Mouse (Mus musculus): ENCODE results near the gene Matk. TPM values are rescaled to one million over a fixed set of nuclear protein-coding genes. Genes with fewer than 3 reads are reported as not detected.

Gene Matk
- polyA plus RNA-seq, 1 experiment from 2014 or later = 3.6 TPM

DNA sequence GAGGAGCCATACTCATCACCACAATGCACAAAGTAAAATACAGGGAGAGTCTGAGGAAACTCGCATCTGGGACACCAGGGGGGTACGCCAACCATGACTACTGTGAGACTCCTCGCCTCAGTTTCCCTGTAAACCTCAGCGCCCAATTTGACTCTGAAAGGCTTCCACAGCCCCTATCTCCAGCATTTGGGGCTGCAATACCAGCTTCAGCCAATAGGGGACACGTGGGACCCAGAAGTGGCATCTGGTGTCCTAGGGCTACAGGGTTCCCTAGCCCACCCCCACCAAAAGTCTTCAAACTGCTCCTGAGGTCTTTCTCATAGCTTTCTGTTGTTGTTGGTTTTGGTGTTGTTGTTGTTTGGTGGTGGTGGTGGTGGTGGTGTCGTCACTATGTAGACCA is 35.9 kb downstream of the Matk start:
- Histone ChIP-seq H3K4me1 (ENCODE audit: control insufficient read depth, insufficient read depth, low read length) (peaks cover 36% of the 10 kb centered on the region), H3K27me3 (ENCODE audit: control insufficient read depth, insufficient read depth, low read length) (peaks cover 14% of the 10 kb centered on the region), H3K4me2 (ENCODE audit: low read depth, low read length) (peak overlapping the region; percentile 25; the same call in 1 of the 2 replicates), H3K36me3 (ENCODE audit: control insufficient read depth, insufficient read depth, low read length) (no peaks in the 10 kb centered on the region), H3K27ac (ENCODE audit: low read length) (no peak overlapping the region), H3K9me3 (replicated peaks; ENCODE audit: control insufficient read depth, low read length) (no peaks in the 10 kb centered on the region), H3K9ac (ENCODE audit: low read length) (no peak overlapping the region), H3K4me3 (replicated peaks; ENCODE audit: low read length) (no peak overlapping the region)
- WGBS = 30% methylated on average over 6 of the region's 6 CpGs
- ATAC-seq (ENCODE audit: insufficient read depth, low FRiP score) = no peak

DNA sequence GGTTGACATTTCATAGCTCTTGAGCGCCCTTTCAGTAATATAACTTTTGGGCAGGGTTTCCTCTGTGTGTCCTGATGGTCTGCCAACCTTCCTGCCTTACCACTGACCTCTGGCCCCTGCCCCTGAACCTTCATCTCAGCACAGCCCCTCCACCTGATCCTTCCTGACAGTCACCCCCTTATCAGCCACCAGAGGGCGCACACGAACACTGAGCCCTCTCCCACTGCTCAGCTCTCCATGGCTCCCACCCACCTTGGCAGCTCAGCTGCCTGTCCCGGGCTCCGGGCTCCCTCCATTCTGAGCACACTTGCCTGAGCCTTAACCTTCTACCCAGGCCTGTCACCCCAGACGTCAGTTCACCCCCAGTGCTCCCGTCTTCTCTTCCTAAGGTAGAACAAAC is 36.5 kb downstream of the Matk start:
- Histone ChIP-seq H3K4me1 (ENCODE audit: control insufficient read depth, insufficient read depth, low read length) (peaks cover 39% of the 10 kb centered on the region), H3K27me3 (ENCODE audit: control insufficient read depth, insufficient read depth, low read length) (peaks cover 12% of the 10 kb centered on the region), H3K4me2 (ENCODE audit: low read depth, low read length) (peak overlapping the region; percentile 45), H3K36me3 (ENCODE audit: control insufficient read depth, insufficient read depth, low read length) (no peaks in the 10 kb centered on the region), H3K9ac (ENCODE audit: low read length) (peak overlapping the region; percentile 66), H3K27ac (ENCODE audit: low read length) (peak overlapping the region; percentile 94), H3K9me3 (replicated peaks; ENCODE audit: control insufficient read depth, low read length) (no peaks in the 10 kb centered on the region), H3K4me3 (replicated peaks; ENCODE audit: low read length) (peak overlapping the region; percentile 47)
- under 1% methylated on average over 7 of the region's 7 CpGs for WGBS
- no peak for ATAC-seq (ENCODE audit: insufficient read depth, low FRiP score)

DNA sequence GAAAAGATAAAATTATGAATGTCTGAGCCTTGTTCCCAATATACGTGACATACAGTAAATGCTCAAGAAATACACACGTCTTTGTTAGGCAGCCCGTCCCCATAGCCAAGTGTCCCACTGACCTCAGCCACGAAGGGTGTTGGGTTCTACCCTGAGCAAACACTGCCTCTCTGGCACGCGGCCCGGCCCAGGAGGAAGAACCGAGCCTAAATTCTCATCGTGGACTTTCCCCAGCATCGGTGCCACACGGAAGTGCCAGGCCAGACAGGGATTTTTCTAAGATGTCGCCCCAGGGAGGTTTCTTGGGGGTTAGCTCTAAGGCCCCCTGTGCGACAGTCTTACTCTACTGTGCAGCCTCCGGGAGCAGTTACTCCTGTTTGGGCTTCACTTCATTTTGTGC is 37.1 kb downstream of the Matk start:
- 41% methylated on average over 14 of the region's 14 CpGs for WGBS
- H3K9ac ChIP-seq (ENCODE audit: low read length) = peak overlapping the region; percentile 66
- H3K4me1 ChIP-seq (ENCODE audit: control insufficient read depth, insufficient read depth, low read length) = peaks cover 40% of the 10 kb centered on the region
- no peaks in the 10 kb centered on the region for H3K9me3 ChIP-seq (replicated peaks; ENCODE audit: control insufficient read depth, low read length)
- peaks cover 7% of the 10 kb centered on the region for H3K27me3 ChIP-seq (ENCODE audit: control insufficient read depth, insufficient read depth, low read length)
- peak overlapping the region; percentile 45 for H3K4me2 ChIP-seq (ENCODE audit: low read depth, low read length)
- H3K36me3 ChIP-seq (ENCODE audit: control insufficient read depth, insufficient read depth, low read length) = no peaks in the 10 kb centered on the region
- peak overlapping the region; percentile 47 for H3K4me3 ChIP-seq (replicated peaks; ENCODE audit: low read length)
- peak overlapping the region; percentile 94 for H3K27ac ChIP-seq (ENCODE audit: low read length)
- no peak for ATAC-seq (ENCODE audit: insufficient read depth, low FRiP score)

DNA sequence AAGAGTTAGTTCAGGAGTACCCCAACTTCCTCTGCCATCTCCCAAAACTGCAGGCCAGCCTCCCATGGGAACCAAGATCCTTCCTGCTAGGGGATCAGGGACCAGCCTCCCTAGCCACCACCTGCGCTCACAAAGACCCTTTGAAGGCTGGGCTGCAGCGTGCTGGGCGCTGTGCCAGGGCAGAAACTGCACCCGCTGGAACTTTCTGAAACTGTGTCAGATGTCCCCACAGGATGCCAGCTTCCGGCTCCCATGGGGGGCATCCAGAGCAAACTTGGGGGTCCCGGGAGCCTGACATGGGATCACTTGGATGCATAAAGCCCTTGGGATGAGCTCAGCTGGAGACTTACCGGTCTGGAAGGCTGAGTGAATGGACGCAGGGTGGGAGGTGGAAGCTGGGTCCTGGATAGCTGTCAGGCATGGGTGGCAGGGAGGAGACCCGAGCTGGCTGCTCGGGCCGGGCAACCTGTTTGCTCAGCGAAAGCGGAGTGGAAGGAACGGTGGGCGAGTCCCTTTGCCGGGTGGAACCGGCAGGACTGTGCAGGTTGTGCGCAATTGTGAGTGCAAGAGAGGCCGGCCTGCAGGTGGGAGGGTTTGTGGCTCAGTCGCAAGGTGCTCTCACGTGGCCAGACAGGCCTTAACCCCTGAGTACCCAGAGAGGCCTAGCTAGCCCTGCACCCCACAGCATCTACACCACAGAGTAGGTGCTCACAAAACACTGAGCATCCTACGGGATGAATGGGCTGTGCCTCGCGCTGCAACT is 38.1 kb downstream of the Matk start:
- ATAC-seq (ENCODE audit: insufficient read depth, low FRiP score) = peak; percentile 15; the same call in 1 of the 2 replicates

DNA sequence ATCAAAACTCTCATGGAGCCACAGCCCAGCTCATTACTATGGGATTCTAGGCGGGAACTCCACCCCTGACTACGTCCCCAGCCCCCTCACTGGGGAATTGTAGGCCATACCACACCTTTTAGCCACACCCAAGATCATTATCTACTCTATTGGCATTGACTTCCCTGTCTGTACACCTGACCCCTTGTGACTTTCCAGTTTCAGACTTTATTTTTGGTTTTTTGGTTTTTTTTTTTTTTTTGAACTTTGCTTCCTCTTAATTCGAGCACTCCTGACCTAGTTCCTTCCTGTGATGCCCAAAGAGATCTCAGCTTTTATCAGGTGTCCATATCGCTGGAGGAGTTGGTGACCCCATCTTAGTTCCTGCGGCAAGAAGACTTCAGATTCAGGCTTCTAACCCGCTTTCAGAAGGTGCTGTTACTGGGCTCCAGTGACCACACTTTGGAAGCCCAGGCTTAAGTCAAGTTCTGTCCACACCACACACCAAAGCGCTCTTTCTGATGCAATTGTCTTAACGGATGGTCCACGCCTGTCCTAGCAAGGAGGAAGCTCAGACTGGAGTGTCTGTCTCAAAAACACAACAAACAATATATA is 38.9 kb downstream of the Matk start, which contains the start of gene Tjp3:
Gene Tjp3 (minus strand): TSS at position 71 of the 594 bp plus-strand sequence.
- H3K27ac ChIP-seq (ENCODE audit: low read length) = peak within 1 kb of the TSS; percentile 94
- peak within 1 kb of the TSS; percentile 47 for H3K4me3 ChIP-seq (replicated peaks; ENCODE audit: low read length)
- 58% methylated on average over 9 of the region's 9 CpGs for WGBS
- no peaks in the 10 kb centered on the region for H3K9me3 ChIP-seq (replicated peaks; ENCODE audit: control insufficient read depth, low read length)
- H3K4me1 ChIP-seq (ENCODE audit: control insufficient read depth, insufficient read depth, low read length) = peaks cover 37% of the 10 kb centered on the region
- ATAC-seq (ENCODE audit: insufficient read depth, low FRiP score) = no peak
- peak within 1 kb of the TSS; percentile 45 for H3K4me2 ChIP-seq (ENCODE audit: low read depth, low read length)
- no peaks in the 10 kb centered on the region for H3K27me3 ChIP-seq (ENCODE audit: control insufficient read depth, insufficient read depth, low read length)
- H3K36me3 ChIP-seq (ENCODE audit: control insufficient read depth, insufficient read depth, low read length) = no peaks in the 10 kb centered on the region
- H3K9ac ChIP-seq (ENCODE audit: low read length) = peak within 1 kb of the TSS; percentile 66

More for the DNA sequence above, 38.1 kb downstream of the Matk start:
- Histone ChIP-seq H3K27ac (ENCODE audit: low read length) (peak overlapping the region; percentile 94), H3K9me3 (replicated peaks; ENCODE audit: control insufficient read depth, low read length) (no peaks in the 10 kb centered on the region), H3K4me2 (ENCODE audit: low read depth, low read length) (peak overlapping the region; percentile 45), H3K36me3 (ENCODE audit: control insufficient read depth, insufficient read depth, low read length) (no peaks in the 10 kb centered on the region), H3K4me1 (ENCODE audit: control insufficient read depth, insufficient read depth, low read length) (peaks cover 40% of the 10 kb centered on the region), H3K9ac (ENCODE audit: low read length) (peak overlapping the region; percentile 66), H3K4me3 (replicated peaks; ENCODE audit: low read length) (peak overlapping the region; percentile 47), H3K27me3 (ENCODE audit: control insufficient read depth, insufficient read depth, low read length) (no peaks in the 10 kb centered on the region)
- 15% methylated on average over 24 of the region's 24 CpGs for WGBS

DNA sequence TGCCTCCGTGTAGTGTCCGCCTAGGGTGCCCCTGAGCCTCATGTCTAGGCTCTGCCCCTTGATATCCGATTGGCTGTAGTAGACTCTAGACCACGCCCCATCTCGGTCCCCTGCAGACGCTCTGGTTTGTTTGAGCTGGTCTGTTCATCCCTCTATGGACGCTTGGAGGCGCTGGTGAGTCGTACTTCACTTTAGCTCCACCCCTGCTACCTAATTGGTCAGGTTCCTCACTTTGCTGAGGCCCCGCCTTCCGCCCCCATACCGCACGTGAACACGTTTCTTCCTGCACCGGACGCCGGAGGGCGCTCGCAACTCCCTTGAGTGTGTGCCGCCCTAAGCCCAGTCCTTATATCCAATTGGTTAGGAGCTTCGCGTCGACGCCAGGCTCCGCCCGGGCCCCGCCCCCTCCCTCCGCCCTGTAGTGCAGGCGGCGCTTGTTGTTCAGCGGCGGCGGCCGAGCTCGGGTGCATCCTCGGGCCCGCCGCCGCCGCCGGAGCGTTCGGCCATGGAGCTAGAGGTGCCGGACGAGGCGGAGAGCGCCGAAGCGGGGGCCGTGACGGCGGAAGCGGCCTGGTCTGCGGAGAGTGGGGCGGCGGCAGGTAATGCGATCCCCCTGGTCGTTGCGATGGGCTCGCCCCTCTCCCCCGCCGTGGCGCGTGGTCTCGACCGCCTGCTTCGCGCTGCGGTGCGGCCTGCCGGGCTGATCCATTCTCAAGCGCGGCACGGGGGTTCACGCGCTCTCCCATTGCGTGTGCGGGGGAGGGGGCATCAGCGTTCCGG is 40.0 kb downstream of the Matk start, which contains the start of gene Pip5k1c:
Gene Pip5k1c (plus strand): TSS at position 410 of the 780 bp plus-strand sequence.
- Histone ChIP-seq H3K4me1 (ENCODE audit: control insufficient read depth, insufficient read depth, low read length) (peaks cover 42% of the 10 kb centered on the region), H3K9ac (ENCODE audit: low read length) (peak within 1 kb of the TSS; percentile 86), H3K4me3 (replicated peaks; ENCODE audit: low read length) (peak within 1 kb of the TSS; percentile 91), H3K27ac (ENCODE audit: low read length) (peak within 1 kb of the TSS; percentile 94), H3K9me3 (replicated peaks; ENCODE audit: control insufficient read depth, low read length) (no peaks in the 10 kb centered on the region), H3K4me2 (ENCODE audit: low read depth, low read length) (peak within 1 kb of the TSS; percentile 97), H3K36me3 (ENCODE audit: control insufficient read depth, insufficient read depth, low read length) (no peaks in the 10 kb centered on the region), H3K27me3 (ENCODE audit: control insufficient read depth, insufficient read depth, low read length) (no peaks in the 10 kb centered on the region)
- 1% methylated on average over 77 of the region's 80 CpGs for WGBS
- peak; percentile 92 for ATAC-seq (ENCODE audit: insufficient read depth, low FRiP score)

DNA sequence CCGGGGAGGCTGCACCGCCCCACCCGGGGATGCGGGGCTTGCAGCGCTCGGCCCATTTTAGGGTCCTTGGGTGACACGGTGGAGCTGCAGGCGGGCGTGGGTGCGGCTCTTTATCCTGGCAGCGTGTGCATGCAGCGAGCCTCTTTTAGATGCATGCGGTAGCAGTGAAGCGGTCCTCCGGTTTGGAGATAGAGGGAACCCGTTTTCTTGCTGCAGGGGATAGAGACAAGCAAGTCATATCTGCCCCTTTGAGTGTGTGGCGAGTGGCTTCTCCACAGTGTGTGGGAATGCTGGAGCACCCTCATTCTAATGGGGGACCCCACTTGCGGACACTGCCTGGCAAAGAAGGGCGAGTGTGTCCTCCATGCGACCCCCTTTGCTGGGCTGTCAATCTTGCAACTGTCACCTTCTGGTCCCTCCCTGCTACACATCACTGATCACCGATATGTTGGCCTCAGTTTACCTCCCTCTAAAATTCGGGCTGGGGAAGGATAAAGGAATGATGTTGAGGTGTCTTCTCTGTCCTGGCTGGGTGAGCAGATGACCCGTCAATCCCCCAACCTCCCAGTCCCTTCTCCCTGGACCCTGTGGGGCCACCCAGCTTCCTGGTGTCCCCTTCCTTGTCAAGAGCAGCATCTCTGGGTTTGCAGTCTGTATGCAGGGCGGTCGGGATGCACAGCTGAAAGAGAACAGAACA is 40.7 kb downstream of the Matk start:
- WGBS = 3% methylated on average over 25 of the region's 25 CpGs
- ATAC-seq (ENCODE audit: insufficient read depth, low FRiP score) = no peak

DNA sequence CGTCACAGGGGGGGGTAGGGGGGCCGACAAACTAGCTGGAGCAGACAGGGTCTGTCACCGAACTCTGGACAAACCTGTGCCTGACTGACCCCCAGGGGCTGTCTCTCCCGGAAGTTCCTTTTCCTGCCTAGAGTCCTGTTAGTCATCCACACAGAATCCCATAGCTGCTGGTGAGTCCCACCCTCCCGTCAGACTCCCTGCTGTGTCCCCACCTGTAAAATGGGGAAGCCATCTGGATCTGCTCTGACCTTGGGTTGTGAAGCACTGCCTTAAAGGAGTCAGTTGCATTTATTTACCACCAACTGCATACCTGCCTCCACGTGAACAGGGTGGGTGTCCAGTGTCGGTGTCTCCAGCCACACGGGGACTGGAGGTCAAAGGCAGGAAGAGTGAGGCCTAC is 41.7 kb downstream of the Matk start:
- Histone ChIP-seq H3K27ac (ENCODE audit: low read length) (no peak overlapping the region), H3K9ac (ENCODE audit: low read length) (peak overlapping the region; percentile 86), H3K4me2 (ENCODE audit: low read depth, low read length) (peak overlapping the region; percentile 97), H3K36me3 (ENCODE audit: control insufficient read depth, insufficient read depth, low read length) (no peaks in the 10 kb centered on the region), H3K27me3 (ENCODE audit: control insufficient read depth, insufficient read depth, low read length) (no peaks in the 10 kb centered on the region), H3K4me1 (ENCODE audit: control insufficient read depth, insufficient read depth, low read length) (peaks cover 36% of the 10 kb centered on the region), H3K9me3 (replicated peaks; ENCODE audit: control insufficient read depth, low read length) (no peaks in the 10 kb centered on the region), H3K4me3 (replicated peaks; ENCODE audit: low read length) (peak overlapping the region; percentile 91)
- ATAC-seq (ENCODE audit: insufficient read depth, low FRiP score) = no peak
- WGBS = 48% methylated on average over 8 of the region's 8 CpGs

More for the DNA sequence above, 40.7 kb downstream of the Matk start:
- H3K9me3 ChIP-seq (replicated peaks; ENCODE audit: control insufficient read depth, low read length) = no peaks in the 10 kb centered on the region
- no peaks in the 10 kb centered on the region for H3K36me3 ChIP-seq (ENCODE audit: control insufficient read depth, insufficient read depth, low read length)
- H3K4me2 ChIP-seq (ENCODE audit: low read depth, low read length) = peak overlapping the region; percentile 97
- H3K9ac ChIP-seq (ENCODE audit: low read length) = peak overlapping the region; percentile 86
- H3K4me3 ChIP-seq (replicated peaks; ENCODE audit: low read length) = peak overlapping the region; percentile 91
- H3K4me1 ChIP-seq (ENCODE audit: control insufficient read depth, insufficient read depth, low read length) = peaks cover 36% of the 10 kb centered on the region
- peak overlapping the region; percentile 87 for H3K27ac ChIP-seq (ENCODE audit: low read length)
- no peaks in the 10 kb centered on the region for H3K27me3 ChIP-seq (ENCODE audit: control insufficient read depth, insufficient read depth, low read length)

All from stomach, embryonic 16.5 days (tissue).